Mouse (Mus musculus): ENCODE measurements at regions not wholly inside any gene's neighbourhood (a gene's known extent, or its start where the extent isn't known, plus 50 kb on each side); places are given as distances from the start of the nearest gene placed in this dataset.

DNA sequence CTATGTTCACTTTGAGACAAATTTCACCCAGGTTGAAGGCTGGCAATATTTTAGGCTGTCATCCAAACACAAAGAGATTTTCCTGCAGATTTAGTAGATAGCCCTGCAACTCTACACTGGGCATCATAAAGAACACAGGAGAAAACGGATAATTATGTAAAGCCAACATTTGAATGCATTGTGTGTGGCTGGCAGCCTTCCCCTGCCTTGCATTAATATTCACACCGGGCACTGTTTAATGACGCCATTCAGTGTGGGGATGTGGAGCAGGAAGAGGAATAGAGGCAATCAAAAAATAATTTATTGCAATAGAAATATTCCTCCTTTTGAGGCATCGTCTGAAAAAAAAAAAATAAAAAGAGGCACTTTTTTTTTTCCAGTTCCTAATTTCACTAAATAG lies 105.7 kb downstream of the Samd5 start:
- in situ Hi-C loops (cut with MboI, MseI) = no loop called here

DNA sequence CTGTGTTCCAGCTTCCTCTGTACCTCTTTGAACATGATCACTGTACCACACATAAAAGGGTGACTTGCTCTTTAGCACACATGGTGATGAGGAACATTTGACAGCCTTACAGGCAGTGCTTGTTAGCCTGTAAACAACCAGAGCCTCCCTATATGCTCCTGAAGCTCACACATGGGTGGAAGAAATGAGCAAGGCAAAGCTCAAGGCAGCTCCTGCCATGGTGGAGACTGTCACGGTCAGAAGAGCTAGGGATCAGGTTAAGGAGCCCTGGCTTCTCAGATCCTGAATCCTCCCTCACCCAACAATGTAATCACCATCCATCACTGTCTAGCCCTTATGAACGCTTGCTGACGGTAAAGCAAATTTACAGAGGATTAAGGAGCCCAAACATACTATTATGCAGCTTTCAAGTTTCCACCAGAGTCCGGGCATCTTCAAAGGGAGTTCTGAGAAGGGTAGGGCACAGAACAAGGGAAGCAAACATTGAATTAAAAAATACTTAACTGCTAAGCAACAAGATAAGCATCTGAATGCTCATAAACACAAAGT lies 117.4 kb downstream of the Samd5 start:
- in situ Hi-C loops (cut with MboI, MseI) = no loop called here

- in situ Hi-C loops (cut with MboI, MseI) = no loop called here
These were observed 117.9 kb downstream of the Samd5 start for GRCm38 (mm10) chr10:9557092-9557491.

DNA sequence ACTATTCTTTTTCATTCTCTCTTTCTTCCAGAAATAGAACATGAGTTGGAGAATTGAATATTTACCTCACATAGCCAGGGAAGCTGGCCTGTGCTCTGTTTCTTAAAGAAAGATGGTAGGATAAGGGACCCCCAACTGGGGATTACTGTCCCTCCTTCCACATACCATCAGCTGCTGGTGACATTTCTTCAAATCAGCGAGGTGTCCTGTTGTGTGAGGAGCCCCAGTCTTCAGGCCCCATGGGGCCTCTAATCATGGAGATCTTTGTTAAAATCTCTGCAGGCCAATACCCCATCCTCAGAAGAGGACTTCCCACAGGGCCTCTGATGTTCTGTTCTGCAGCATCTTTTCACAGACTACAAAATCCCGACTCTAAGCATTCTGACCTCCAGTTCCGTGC lies 121.1 kb downstream of the Samd5 start:
- in situ Hi-C loops (cut with MboI, MseI) = no loop called here

DNA sequence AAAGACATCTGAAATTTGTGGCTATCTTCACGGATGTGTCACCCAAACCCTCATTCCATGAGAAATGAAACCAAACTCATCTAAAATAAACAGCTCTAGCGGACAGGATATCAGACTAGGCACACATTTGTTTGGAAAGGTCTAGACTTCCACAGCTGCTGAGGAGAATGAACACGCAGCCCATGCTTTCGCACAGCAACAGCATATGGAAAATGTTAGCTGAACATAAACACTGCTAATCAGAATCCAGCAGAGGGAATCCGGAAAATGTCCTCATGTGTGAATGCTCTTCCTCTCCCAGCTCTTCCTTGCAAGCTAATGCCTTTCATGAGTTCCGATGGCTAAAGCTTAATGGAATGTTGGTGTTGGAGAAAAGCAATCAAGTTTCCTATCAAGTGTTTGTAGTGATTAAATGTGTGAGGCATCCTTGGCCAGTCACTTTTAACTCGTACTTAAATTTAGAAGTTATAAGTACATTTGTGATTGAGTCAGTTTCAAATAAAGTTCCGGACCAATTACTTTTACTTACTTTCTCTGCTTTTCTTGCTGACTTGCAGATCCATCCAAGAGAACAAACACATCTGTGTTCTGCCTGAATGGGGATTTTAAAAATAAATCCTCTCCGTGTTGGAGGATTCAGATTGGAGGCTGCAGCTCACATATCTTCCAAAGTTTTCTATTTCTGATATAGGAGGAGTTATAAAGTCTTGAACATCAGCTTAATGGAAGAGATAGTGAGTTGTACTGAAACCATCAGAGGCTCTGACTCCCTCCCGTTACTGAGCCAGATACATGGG lies 124.9 kb downstream of the Samd5 start:
- in situ Hi-C loops (cut with MboI, MseI) = no loop called here

DNA sequence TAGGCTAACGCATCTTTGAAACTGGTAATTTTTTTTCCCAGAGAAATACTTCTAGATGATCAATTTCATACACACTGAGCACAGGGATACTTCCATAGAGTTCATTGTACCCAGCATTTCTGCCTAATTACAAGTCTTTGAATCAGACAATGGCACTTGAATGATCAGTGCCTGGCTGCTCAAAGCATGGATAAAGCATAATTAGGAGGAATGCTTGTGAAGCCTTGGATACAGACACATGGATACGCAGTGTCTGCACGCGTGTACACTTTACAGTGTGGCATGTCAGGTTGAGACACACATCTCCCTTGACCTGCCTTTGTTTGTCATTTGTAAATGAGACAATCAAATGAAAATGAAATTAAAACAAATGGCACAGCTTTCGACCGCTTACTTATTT lies 129.2 kb downstream of the Samd5 start:
- in situ Hi-C loops (cut with MboI, MseI) = no loop called here

- in situ Hi-C loops (cut with MboI, MseI) = no loop called here
These were observed 130.8 kb downstream of the Samd5 start for GRCm38 (mm10) chr10:9544041-9544786.

GRCm38 (mm10) chr10:9541579-9541978 lies 133.4 kb downstream of the Samd5 start:
- in situ Hi-C loops (cut with MboI, MseI) = no loop called here

DNA sequence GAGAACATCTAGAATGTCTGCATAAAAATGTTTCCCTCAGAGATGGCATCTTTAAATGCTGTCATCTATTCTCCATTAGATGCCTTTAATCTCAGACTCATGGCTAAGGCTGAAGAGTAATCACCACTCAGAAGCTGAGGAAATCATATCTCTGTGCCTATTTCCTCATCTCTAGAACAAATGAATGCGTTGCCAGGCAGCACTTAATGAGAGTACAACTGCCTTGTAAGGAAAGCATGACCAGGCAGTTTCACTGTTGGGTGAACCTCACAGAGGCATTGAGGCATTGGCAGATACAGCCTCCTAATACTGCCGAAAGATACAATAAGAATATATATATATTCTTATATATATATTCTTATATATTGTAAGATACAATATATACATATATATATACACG lies 137.3 kb downstream of the Samd5 start:
- in situ Hi-C loops (cut with MboI, MseI) = no loop called here

DNA sequence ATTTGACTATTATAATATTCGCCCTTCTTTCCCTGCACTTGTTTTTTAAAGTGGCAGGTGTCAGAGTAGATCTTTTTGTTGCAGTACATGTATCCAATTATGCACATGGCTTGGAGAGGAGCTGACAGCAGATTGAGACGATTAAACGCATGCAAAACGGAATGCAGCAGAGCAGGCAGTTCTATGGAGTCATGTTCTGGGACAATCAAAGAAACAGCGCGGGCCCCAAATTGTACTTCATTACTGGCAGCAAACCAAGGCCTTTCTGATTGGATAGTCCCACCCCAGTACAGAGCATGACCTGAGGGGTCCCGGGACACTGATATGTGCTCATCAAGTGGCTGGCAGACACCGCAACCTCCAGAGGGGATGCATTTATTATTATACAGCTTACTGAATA lies 140.5 kb downstream of the Samd5 start:
- in situ Hi-C loops (cut with MboI, MseI) = no loop called here

- in situ Hi-C loops (cut with MboI, MseI) = no loop called here
These were observed 141.7 kb downstream of the Samd5 start for GRCm38 (mm10) chr10:9533283-9533682.

DNA sequence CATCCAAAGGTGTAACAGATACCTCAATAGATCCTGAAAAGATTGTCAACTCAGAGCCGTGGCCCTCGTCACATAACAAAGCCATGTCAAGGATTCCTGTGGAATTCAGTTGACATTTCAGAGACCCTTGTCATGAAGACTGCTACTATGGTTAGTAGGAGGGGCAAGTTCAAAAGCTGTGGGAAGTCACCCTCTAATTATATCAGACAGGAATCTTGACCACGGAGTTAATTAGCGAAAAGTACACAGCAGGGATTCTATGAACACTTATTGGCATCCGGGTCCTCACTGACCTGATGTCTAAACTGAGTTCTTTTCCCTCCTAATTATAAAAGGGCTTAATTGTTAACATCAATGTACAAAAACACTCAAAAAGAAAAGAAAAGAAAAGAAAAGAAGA lies 143.1 kb downstream of the Samd5 start:
- in situ Hi-C loops (cut with MboI, MseI) = no loop called here

DNA sequence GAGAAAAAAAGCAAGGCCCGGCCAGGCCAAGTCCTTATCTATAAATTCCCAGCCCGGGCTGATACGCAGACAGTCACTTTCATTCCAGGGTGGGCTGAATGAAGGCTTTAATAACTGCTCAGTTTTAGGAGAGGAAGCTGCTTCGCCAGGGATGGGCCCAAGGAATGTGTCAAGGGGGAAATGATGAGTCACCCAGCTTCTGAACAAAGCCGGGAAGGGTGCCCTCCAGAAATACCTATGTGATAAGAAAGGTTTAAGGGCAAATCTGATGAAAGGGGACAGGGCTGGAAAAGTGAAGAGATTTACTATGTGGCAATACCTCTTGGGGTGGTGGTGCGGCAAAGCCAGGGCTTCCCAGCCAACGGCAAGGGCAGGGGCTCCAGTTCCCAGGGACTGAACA lies 145.6 kb downstream of the Samd5 start:
- in situ Hi-C loops (cut with MboI, MseI) = no loop called here

GRCm38 (mm10) chr10:9528066-9528465 lies 146.9 kb downstream of the Samd5 start:
- in situ Hi-C loops (cut with MboI, MseI) = no loop called here

DNA sequence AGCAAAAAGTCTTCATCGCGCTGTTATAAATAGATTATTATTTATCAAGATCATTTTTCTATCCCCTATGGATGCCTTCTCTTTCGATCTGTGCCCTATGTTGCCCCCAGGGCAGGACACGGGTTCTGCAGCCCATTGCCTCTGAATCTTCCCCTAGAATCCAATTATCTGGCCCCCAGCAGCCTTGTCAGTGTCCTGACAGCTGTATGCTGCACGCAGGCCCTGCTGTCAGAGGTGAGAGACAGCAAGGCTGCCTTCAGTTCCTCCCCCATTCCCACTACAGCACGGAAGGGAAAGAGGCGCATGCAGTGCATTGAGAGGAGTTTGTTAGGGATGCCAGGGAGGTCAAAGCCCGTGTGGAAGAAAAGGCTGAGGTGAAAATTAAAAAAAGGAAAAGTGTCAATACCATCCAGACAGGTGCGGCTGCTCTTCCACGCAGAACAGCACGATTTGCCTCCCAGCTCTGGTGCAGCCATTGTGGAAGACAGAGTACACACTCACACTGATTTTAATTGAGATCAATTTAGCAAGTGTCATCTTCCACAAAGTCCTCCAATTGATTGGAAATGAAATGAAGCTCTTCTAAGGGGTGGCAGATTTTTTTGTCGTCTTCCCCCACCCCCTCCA lies 165.1 kb downstream of the Samd5 start:
- in situ Hi-C loops (cut with MboI, MseI) = loop anchor here (25.0 kb wide), 1 partner anchor 1498 kb away; no protein-coding TSS in a partner anchor

- in situ Hi-C loops (cut with MboI, MseI) = loop anchor here (25.0 kb wide), 1 partner anchor 1497 kb away; no protein-coding TSS in a partner anchor
These were observed 165.8 kb downstream of the Samd5 start for GRCm38 (mm10) chr10:9509092-9509671.

DNA sequence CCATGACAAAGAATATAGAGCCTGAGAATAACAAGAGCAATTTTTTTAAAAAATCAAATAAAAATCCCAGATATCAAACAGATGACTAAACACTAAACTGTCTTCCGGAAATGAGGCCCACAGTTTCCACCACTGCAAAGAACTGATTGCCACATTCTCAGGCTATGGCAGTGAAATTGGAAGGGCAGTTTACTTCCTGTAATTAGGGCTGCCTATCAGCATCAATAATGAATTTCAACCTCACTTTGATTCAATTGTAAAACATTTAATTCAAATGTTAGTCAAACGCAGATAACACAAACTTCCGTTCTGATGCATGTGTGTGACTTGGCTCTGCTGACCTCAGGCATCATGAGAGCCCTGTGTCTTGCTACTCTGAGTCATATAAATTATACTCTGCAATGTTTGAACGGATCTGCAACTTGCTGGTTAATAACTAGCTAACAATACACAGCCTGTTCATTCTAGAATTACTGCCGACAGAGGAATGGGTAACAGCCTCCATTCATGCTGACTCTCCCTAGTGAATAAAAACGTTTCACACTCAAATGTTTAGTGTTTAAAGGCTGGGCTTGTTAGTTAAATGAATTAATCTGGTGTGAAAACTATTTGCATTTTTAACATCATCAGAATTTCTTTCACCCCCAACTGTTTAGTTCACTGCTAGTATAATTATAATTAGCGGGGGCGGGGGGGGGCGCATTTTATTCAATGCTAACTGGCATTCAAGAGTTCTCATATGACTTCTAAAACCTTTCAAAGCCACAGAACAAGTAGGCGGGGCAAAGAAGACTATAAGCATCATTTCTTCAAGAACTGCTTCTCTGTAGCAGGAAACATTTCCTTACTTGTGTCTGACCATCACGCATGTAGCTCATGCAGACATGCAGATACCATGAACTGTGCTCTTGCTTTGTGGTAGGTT lies 171.2 kb downstream of the Samd5 start:
- in situ Hi-C loops (cut with MboI, MseI) = loop anchor here (25.0 kb wide), 1 partner anchor 1492 kb away; no protein-coding TSS in a partner anchor

DNA sequence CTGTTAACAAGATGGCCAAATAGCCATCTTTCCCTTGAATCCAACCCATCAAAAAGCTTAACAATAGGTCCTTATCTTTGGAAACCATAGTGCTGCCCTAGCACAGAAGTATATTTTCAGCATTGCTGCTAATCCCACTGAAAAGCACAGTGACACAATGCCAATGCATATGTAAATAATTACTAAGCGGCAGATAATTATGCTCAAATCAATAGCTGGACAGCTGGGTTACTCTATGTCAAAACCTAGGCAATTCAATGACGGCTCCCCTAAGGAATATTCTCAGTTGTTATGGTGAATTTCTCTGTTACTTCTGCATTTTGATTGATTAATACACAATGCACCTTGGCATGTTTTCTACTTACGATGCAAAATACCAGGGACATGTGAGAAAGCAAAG lies 176.5 kb downstream of the Samd5 start:
- in situ Hi-C loops (cut with MboI, MseI) = loop anchor here (10.0 kb wide), 2 partner anchors 694 to 1426 kb away; no protein-coding TSS in a partner anchor

- in situ Hi-C loops (cut with MboI, MseI) = loop anchor here (10.0 kb wide), 2 partner anchors 692 to 1428 kb away; no protein-coding TSS in a partner anchor
These were observed 178.0 kb downstream of the Samd5 start for GRCm38 (mm10) chr10:9497021-9497420.

DNA sequence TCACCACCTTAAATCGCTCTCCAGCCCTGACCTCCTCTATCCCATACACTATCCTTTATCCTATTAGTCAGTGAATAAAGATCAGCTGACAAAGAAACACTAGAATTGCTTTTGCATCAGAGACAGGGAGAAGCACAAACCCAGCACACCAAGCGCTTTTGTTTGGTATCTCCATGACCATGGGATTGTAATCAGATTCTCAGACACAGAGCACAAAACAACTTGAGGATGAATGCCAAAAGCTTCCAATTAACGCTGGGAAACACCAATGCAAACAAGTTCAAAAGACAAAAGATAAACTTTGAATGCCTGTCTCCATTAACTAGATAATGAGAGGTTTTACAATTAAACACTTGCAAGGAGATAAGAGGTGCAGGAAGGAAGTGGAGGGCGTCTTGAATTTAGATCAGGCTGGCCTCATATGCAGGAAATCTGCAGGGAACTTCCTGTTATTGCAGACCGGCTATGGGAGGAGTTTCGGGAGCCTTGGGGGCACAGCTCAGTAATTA lies 179.8 kb downstream of the Samd5 start:
- in situ Hi-C loops (cut with MboI, MseI) = loop anchor here (10.0 kb wide), 2 partner anchors 690 to 1430 kb away; no protein-coding TSS in a partner anchor

Data from T-helper 2 cell (primary cell).